Mouse (Mus musculus): Measurements from ENCODE around the gene Ppp3cb. TPM values are rescaled to one million over a fixed set of nuclear protein-coding genes. Genes with fewer than 3 reads are reported as not detected.

The Ppp3cb gene
- polyA plus RNA-seq (2012; rRNA removed): 155 and 157 TPM in 2 replicates

GRCm38 (mm10) chr14:20546415-20546814 is at the start of gene Ppp3cb:
Gene Ppp3cb (minus strand): TSS chr14:20546573.

GRCm38 (mm10) chr14:20496603-20497002 is 49.8 kb downstream of the Ppp3cb start, which contains the start of gene Mss51:
Gene Mss51 (minus strand): TSS chr14:20496901.

GRCm38 (mm10) chr14:20479291-20480194 is 66.8 kb downstream of the Ppp3cb start, which contains the start of gene Anxa7:
Gene Anxa7 (minus strand): TSS chr14:20480133.

GRCm38 (mm10) chr14:20451765-20452331 is 94.5 kb downstream of the Ppp3cb start, which contains the start of gene Cfap70:
Gene Cfap70 (minus strand): TSS chr14:20452226.

Other genes starting within 250 kb of the Ppp3cb start
- gene Ecd, start 198.5 kb downstream of the Ppp3cb start, polyA plus RNA-seq (2012; rRNA removed): 34.0 and 35.8 TPM in 2 replicates
- gene Fam149b, start 198.4 kb downstream of the Ppp3cb start, polyA plus RNA-seq (2012; rRNA removed): 53.0 and 54.0 TPM in 2 replicates
- gene Dnajc9, start 157.7 kb downstream of the Ppp3cb start, polyA plus RNA-seq (2012; rRNA removed): 96.5 and 99.4 TPM in 2 replicates
- gene Mrps16, start 152.9 kb downstream of the Ppp3cb start, polyA plus RNA-seq (2012; rRNA removed): 40.9 and 49.2 TPM in 2 replicates
- 1.0 and 1.7 TPM in 2 replicates for gene Cfap70, start 94.3 kb downstream of the Ppp3cb start, polyA plus RNA-seq (2012; rRNA removed)
- gene Anxa7, start 66.4 kb downstream of the Ppp3cb start, polyA plus RNA-seq (2012; rRNA removed): 36.4 and 39.5 TPM in 2 replicates
- 1.1 and 1.2 TPM in 2 replicates for gene Mss51, start 49.7 kb downstream of the Ppp3cb start, polyA plus RNA-seq (2012; rRNA removed)
- gene Usp54, start 94.5 kb upstream of the Ppp3cb start, polyA plus RNA-seq (2012; rRNA removed): 24.4 and 27.1 TPM in 2 replicates
- gene Myoz1, start 110.0 kb upstream of the Ppp3cb start, polyA plus RNA-seq (2012; rRNA removed): 0.39 and 7.4 TPM in 2 replicates
- gene Synpo2l, start 121.8 kb upstream of the Ppp3cb start, polyA plus RNA-seq (2012; rRNA removed): 0.09 and 1.5 TPM in 2 replicates
- 118 and 135 TPM in 2 replicates for gene Sec24c, start 127.7 kb upstream of the Ppp3cb start, polyA plus RNA-seq (2012; rRNA removed)
- 21.2 and 22.4 TPM in 2 replicates for gene Fut11, start 148.4 kb upstream of the Ppp3cb start, polyA plus RNA-seq (2012; rRNA removed)
- 134 and 156 TPM in 2 replicates for gene Chchd1, start 156.4 kb upstream of the Ppp3cb start, polyA plus RNA-seq (2012; rRNA removed)
- gene Zswim8, start 161.0 kb upstream of the Ppp3cb start, polyA plus RNA-seq (2012; rRNA removed): 167 and 183 TPM in 2 replicates
- gene Ndst2, start 188.0 kb upstream of the Ppp3cb start, polyA plus RNA-seq (2012; rRNA removed): 29.6 and 29.8 TPM in 2 replicates
- gene Camk2g, start 247.5 kb upstream of the Ppp3cb start, polyA plus RNA-seq (2012; rRNA removed): 118 TPM in 2 replicates

Data from central nervous system, embryonic 18 days (tissue).